Mouse (Mus musculus) heart, postnatal 0 days (tissue): ENCODE data around the gene Ankrd16.

ENCODE experiments used
- CTCF ChIP-seq: IDR thresholded peaks from 2 replicates; pipeline ENCODE4 v1.5.1; 2016; ENCODE audit warnings: antibody characterized with exemption, control low read depth, low read depth
- EP300 ChIP-seq: IDR thresholded peaks from 2 replicates; pipeline ENCODE4 v1.6.1; 2016; ENCODE audit warnings: antibody characterized with exemption, low read depth

DNA sequence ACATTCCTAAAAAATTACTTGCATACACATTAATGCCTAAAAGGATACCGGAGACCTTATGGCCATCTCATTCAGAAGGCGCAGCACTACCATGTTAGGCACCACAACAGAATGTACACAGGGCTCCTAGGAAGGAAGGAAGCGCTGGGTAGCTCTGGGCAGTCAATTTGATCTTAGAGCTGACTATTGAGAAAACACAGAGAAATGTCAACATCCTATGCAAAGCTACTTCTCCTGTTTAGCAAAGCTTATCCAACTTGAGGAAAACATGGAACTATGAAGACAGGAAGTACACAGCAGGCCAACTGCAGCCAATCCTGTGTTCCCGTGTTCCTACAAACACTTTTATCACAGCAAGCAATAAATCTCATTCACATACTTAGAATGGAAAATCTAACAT, 6.0 kb upstream of the Ankrd16 start:
- no peak for TF ChIP-seq CTCF
- no peak for TF ChIP-seq EP300
